Mouse (Mus musculus) embryonic fibroblast, embryonic 13.5 days (primary cell): ENCODE results near the gene Vmn2r92.
"Not testable (repeated sequence)": the region's sequence is repeated elsewhere in the genome, so short reads cannot be mapped to it uniquely, and the experiment has no call there.

Source experiments
- CTCF ChIP-seq: IDR thresholded peaks from 2 replicates; pipeline ENCODE4 v1.5.1; 2011; ENCODE audit warnings: mild to moderate bottlenecking, control low read depth, low read length, moderate library complexity, borderline replicate concordance; ENCODE audit not compliant: insufficient read depth
- POLR2A ChIP-seq: IDR thresholded peaks from 2 replicates; pipeline ENCODE4 v1.6.1; 2011; ENCODE audit warnings: low read depth, mild to moderate bottlenecking, control low read depth, low read length, moderate library complexity

DNA sequence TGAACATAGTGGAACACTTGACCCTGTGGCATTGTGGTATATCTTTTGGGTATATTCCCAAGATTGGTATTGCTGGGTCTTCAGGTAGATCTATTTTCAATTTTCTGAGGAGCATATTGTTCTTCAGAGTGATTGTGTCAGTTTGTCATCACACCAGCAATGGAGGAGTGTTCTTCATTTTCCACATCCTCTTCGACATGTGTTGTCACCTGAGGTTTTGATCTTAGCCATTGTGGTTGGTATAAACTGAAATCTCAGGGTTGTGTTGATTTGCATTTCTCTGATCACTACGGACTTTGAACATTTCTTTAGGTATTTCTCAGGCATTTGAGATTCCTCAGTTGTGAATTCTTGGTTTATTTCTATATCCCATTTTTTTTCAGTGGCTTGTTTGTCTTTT is 9.5 kb downstream of the Vmn2r92 start:
- TF ChIP-seq CTCF, POLR2A: not testable (repeated sequence)
